Mouse (Mus musculus) neural tube, embryonic 15.5 days (tissue): ENCODE results near the gene Ano3. TPM values are rescaled to one million over a fixed set of nuclear protein-coding genes. Genes with fewer than 3 reads are reported as not detected.

ENCODE experiments used
- ATAC-seq: fragments of 200-750 bp; cut with Nextera tagmentation; 2 replicates; pipeline ENCODE4 v1.8.0; 2017; ENCODE audit warnings: mild to moderate bottlenecking, moderate TSS enrichment, moderate library complexity; ENCODE audit not compliant: low FRiP score
- H3K27ac ChIP-seq: fragments of 300-500 bp; sonication (generic); replicated peaks from 2 replicates; pipeline ENCODE4 v1.5.1; 2015; ENCODE audit warnings: mild to moderate bottlenecking, inconsistent platforms
- H3K27me3 ChIP-seq: fragments of 300-500 bp; sonication (generic); replicated peaks from 2 replicates; pipeline ENCODE4 v1.6.1; 2015; ENCODE audit warnings: inconsistent platforms
- H3K36me3 ChIP-seq: fragments of 300-500 bp; sonication (generic); 2 replicates; pipeline ENCODE4 v1.6.1; 2015; ENCODE audit warnings: inconsistent platforms
- H3K4me1 ChIP-seq: fragments of 300-500 bp; sonication (generic); 2 replicates; pipeline ENCODE4 v1.6.1; 2015; ENCODE audit warnings: inconsistent platforms
- H3K4me2 ChIP-seq: fragments of 300-500 bp; sonication (generic); 2 replicates; pipeline ENCODE4 v1.6.1; 2015; ENCODE audit warnings: inconsistent platforms, mild to moderate bottlenecking, moderate library complexity
- H3K4me3 ChIP-seq: fragments of 300-500 bp; sonication (generic); replicated peaks from 2 replicates; pipeline ENCODE4 v1.5.1; 2015; ENCODE audit warnings: mild to moderate bottlenecking, inconsistent platforms
- H3K9ac ChIP-seq: fragments of 300-500 bp; sonication (generic); replicated peaks from 2 replicates; pipeline ENCODE4 v1.6.1; 2015; ENCODE audit warnings: mild to moderate bottlenecking, inconsistent platforms
- H3K9me3 ChIP-seq: fragments of 300-500 bp; sonication (generic); replicated peaks from 2 replicates; pipeline ENCODE4 v1.6.1; 2016; ENCODE audit warnings: inconsistent platforms
- WGBS: fragments of 180-500 bp; shearing (Covaris S2); methylation state at CpG from one replicate; pipeline ENCODE4 v1.1.7; 2015; ENCODE audit warnings: mixed read lengths; 5-methylcytosine and 5-hydroxymethylcytosine counted together
- polyA plus RNA-seq: library from polyadenylated mRNA; unstranded; fragments of >200 nt; fragmentation: Nextera tagmentation; extraction: Ambion mirVana; gene quantifications from 2 replicates; pipeline ENCODE4 v1.2.1, GENCODE M21; 2015

Gene Ano3
- polyA plus RNA-seq, 1 experiment from 2014 or later = 0.92 TPM

- H3K4me3 ChIP-seq = no peak overlapping the region
- H3K27ac ChIP-seq = no peak overlapping the region
- H3K4me2 ChIP-seq = no peak overlapping the region
- no peaks in the 10 kb centered on the region for H3K27me3 ChIP-seq
- H3K9ac ChIP-seq = no peak overlapping the region
- H3K4me1 ChIP-seq = no peaks in the 10 kb centered on the region
- H3K9me3 ChIP-seq = no peaks in the 10 kb centered on the region
- H3K36me3 ChIP-seq = no peaks in the 10 kb centered on the region
- ATAC-seq = no peak
Observed at GRCm38 (mm10) chr2:110935691-110936090, 15.0 kb downstream of the Ano3 start.

- no peak overlapping the region for H3K4me3 ChIP-seq
- H3K27ac ChIP-seq = no peak overlapping the region
- no peaks in the 10 kb centered on the region for H3K27me3 ChIP-seq
- no peaks in the 10 kb centered on the region for H3K9me3 ChIP-seq
- H3K4me2 ChIP-seq = no peak overlapping the region
- no peaks in the 10 kb centered on the region for H3K4me1 ChIP-seq
- no peak overlapping the region for H3K9ac ChIP-seq
- no peak for ATAC-seq
- no peaks in the 10 kb centered on the region for H3K36me3 ChIP-seq
Observed at GRCm38 (mm10) chr2:110929126-110929525, 21.6 kb downstream of the Ano3 start.

GRCm38 (mm10) chr2:110909506-110909905 lies 41.2 kb downstream of the Ano3 start:
- no peaks in the 10 kb centered on the region for H3K36me3 ChIP-seq
- 70% methylated on average over 2 of the region's 2 CpGs for WGBS
- ATAC-seq = no peak

GRCm38 (mm10) chr2:110906473-110906872 lies 44.2 kb downstream of the Ano3 start:
- no peaks in the 10 kb centered on the region for H3K27me3 ChIP-seq
- H3K4me1 ChIP-seq = no peaks in the 10 kb centered on the region
- 48% methylated on average over 3 of the region's 3 CpGs for WGBS
- H3K9me3 ChIP-seq = no peaks in the 10 kb centered on the region
- H3K9ac ChIP-seq = no peak overlapping the region
- no peaks in the 10 kb centered on the region for H3K36me3 ChIP-seq
- no peak for ATAC-seq
- H3K27ac ChIP-seq = no peak overlapping the region
- no peak overlapping the region for H3K4me2 ChIP-seq
- H3K4me3 ChIP-seq = no peak overlapping the region

More at GRCm38 (mm10) chr2:110909506-110909905, 41.2 kb downstream of the Ano3 start:
- H3K9ac ChIP-seq = no peak overlapping the region
- H3K27ac ChIP-seq = no peak overlapping the region
- H3K4me2 ChIP-seq = no peak overlapping the region
- no peaks in the 10 kb centered on the region for H3K9me3 ChIP-seq
- H3K4me1 ChIP-seq = no peaks in the 10 kb centered on the region
- H3K27me3 ChIP-seq = no peaks in the 10 kb centered on the region
- no peak overlapping the region for H3K4me3 ChIP-seq

GRCm38 (mm10) chr2:110896477-110897270 lies 54.0 kb downstream of the Ano3 start:
- 86% methylated on average over 2 of the region's 2 CpGs for WGBS
- Histone ChIP-seq H3K27ac (no peak overlapping the region), H3K4me1 (no peaks in the 10 kb centered on the region), H3K9ac (no peak overlapping the region), H3K4me2 (no peak overlapping the region), H3K4me3 (no peak overlapping the region), H3K27me3 (no peaks in the 10 kb centered on the region), H3K9me3 (no peaks in the 10 kb centered on the region), H3K36me3 (no peaks in the 10 kb centered on the region)
- no peak for ATAC-seq

GRCm38 (mm10) chr2:110871650-110872049 lies 79.1 kb downstream of the Ano3 start:
- 90% methylated on average over 4 of the region's 4 CpGs for WGBS
- H3K27me3 ChIP-seq = no peaks in the 10 kb centered on the region
- no peak overlapping the region for H3K9ac ChIP-seq
- H3K4me3 ChIP-seq = no peak overlapping the region
- no peak overlapping the region for H3K27ac ChIP-seq
- no peak for ATAC-seq
- H3K9me3 ChIP-seq = no peaks in the 10 kb centered on the region
- no peaks in the 10 kb centered on the region for H3K36me3 ChIP-seq
- no peaks in the 10 kb centered on the region for H3K4me1 ChIP-seq
- no peak overlapping the region for H3K4me2 ChIP-seq

GRCm38 (mm10) chr2:110865584-110865983 lies 85.1 kb downstream of the Ano3 start:
- H3K4me1 ChIP-seq = no peaks in the 10 kb centered on the region
- no peaks in the 10 kb centered on the region for H3K27me3 ChIP-seq
- no peak overlapping the region for H3K4me2 ChIP-seq
- 61% methylated on average over 3 of the region's 3 CpGs for WGBS
- H3K9ac ChIP-seq = no peak overlapping the region
- no peaks in the 10 kb centered on the region for H3K9me3 ChIP-seq
- no peak for ATAC-seq
- H3K27ac ChIP-seq = no peak overlapping the region
- no peak overlapping the region for H3K4me3 ChIP-seq
- no peaks in the 10 kb centered on the region for H3K36me3 ChIP-seq

GRCm38 (mm10) chr2:110863376-110863775 lies 87.3 kb downstream of the Ano3 start:
- Histone ChIP-seq H3K4me2 (no peak overlapping the region), H3K36me3 (no peaks in the 10 kb centered on the region), H3K27ac (no peak overlapping the region), H3K9me3 (no peaks in the 10 kb centered on the region), H3K4me1 (no peaks in the 10 kb centered on the region), H3K9ac (no peak overlapping the region), H3K4me3 (no peak overlapping the region), H3K27me3 (no peaks in the 10 kb centered on the region)
- 92% methylated on average over 4 of the region's 4 CpGs for WGBS
- ATAC-seq = no peak

- no peaks in the 10 kb centered on the region for H3K27me3 ChIP-seq
- no peak overlapping the region for H3K27ac ChIP-seq
- no peak overlapping the region for H3K9ac ChIP-seq
- H3K4me1 ChIP-seq = no peaks in the 10 kb centered on the region
- H3K9me3 ChIP-seq = no peaks in the 10 kb centered on the region
- WGBS = 47% methylated on average over 7 of the region's 7 CpGs
- no peaks in the 10 kb centered on the region for H3K36me3 ChIP-seq
- no peak for ATAC-seq
- no peak overlapping the region for H3K4me3 ChIP-seq
- no peak overlapping the region for H3K4me2 ChIP-seq
Observed at GRCm38 (mm10) chr2:110839559-110840243, 111.0 kb downstream of the Ano3 start.

GRCm38 (mm10) chr2:110816189-110816588 lies 134.5 kb downstream of the Ano3 start:
- H3K4me2 ChIP-seq = no peak overlapping the region
- H3K4me3 ChIP-seq = no peak overlapping the region
- no peaks in the 10 kb centered on the region for H3K27me3 ChIP-seq
- no peaks in the 10 kb centered on the region for H3K9me3 ChIP-seq
- no peak for ATAC-seq
- no peak overlapping the region for H3K27ac ChIP-seq
- no peak overlapping the region for H3K9ac ChIP-seq
- no peaks in the 10 kb centered on the region for H3K36me3 ChIP-seq
- no peaks in the 10 kb centered on the region for H3K4me1 ChIP-seq

- WGBS = 100% methylated on average over 1 of the region's 1 CpGs
- no peaks in the 10 kb centered on the region for H3K27me3 ChIP-seq
- no peak for ATAC-seq
- H3K4me2 ChIP-seq = no peak overlapping the region
- no peak overlapping the region for H3K9ac ChIP-seq
- no peaks in the 10 kb centered on the region for H3K36me3 ChIP-seq
- H3K9me3 ChIP-seq = no peaks in the 10 kb centered on the region
- H3K27ac ChIP-seq = no peak overlapping the region
- H3K4me3 ChIP-seq = no peak overlapping the region
- no peaks in the 10 kb centered on the region for H3K4me1 ChIP-seq
Observed at GRCm38 (mm10) chr2:110814964-110815363, 135.8 kb downstream of the Ano3 start.

GRCm38 (mm10) chr2:110806302-110807093 lies 144.2 kb downstream of the Ano3 start:
- ATAC-seq = no peak
- H3K4me1 ChIP-seq = no peaks in the 10 kb centered on the region

More at GRCm38 (mm10) chr2:110806302-110807093, 144.2 kb downstream of the Ano3 start:
- Histone ChIP-seq H3K9me3 (no peaks in the 10 kb centered on the region), H3K27ac (no peak overlapping the region), H3K4me3 (no peak overlapping the region), H3K4me2 (no peak overlapping the region), H3K27me3 (no peaks in the 10 kb centered on the region), H3K9ac (no peak overlapping the region), H3K36me3 (no peaks in the 10 kb centered on the region)
- WGBS = 95% methylated on average over 5 of the region's 5 CpGs
